Mouse (Mus musculus) cortical plate, adult 2 months (tissue): ENCODE data around the gene Sugp2.

ENCODE experiments used
- CTCF ChIP-seq: fragments of 200-500 bp; IDR thresholded peaks from 2 replicates; pipeline ENCODE4 v1.5.1; 2011; ENCODE audit warnings: mild to moderate bottlenecking, control low read depth, low read length; ENCODE audit not compliant: insufficient read depth; ENCODE audit errors: extremely low read depth
- POLR2A ChIP-seq: fragments of 200-500 bp; IDR thresholded peaks from 2 replicates; pipeline ENCODE4 v1.6.1; 2011; ENCODE audit warnings: mild to moderate bottlenecking, low read length, control low read depth; ENCODE audit not compliant: insufficient read depth; ENCODE audit errors: extremely low read depth

- TF ChIP-seq POLR2A (no peak), CTCF (no peak)
Measured at GRCm38 (mm10) chr8:70268311-70268710, 34.3 kb downstream of the Sugp2 start.
